Mouse (Mus musculus): Measurements from ENCODE around the gene Rap2a. TPM values are rescaled to one million over a fixed set of nuclear protein-coding genes. Genes with fewer than 3 reads are reported as not detected.

Gene Rap2a
- total RNA-seq, 2 experiments from 2014 or later = 2.2 to 3.4 TPM

DNA sequence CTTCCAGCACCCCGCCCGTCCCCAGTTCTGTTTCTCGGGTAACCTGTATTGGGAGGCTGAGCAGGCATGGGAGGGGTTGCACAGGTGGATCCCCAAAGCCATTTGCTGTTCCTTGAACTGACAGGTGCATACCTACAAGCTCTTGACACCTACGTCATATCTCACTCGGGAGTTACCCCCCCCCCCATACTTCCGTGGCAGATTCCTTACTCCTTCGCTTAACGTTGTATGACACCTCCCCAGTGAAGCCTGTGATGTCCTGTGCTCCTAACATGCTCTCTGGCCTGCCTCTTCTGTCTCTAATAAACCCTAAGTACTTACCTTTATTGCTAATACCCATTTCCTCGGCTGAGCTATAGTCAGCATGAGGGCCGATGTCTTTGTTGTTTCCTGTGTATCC lies 20.9 kb downstream of the Rap2a start:
- no peak for DNase-seq (ENCODE audit: low spot score)

DNA sequence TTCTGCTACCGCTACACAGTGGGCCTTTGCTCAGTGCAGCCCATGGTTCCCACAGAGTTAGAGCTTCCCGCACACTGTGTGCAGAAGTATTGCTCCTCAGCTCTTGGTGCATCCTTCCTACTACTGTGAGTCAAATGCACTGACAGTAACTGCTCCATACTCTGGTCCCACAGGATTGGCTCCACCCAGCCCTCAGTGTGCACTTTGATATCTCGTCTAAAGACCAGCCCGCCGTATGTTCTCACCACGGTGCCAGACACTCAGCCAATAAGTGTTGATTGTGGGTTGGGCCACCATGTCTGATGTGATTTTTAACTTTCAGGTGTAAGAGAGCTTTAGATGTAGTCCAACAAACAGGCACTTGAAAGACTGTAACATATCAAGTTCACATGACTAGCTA lies 21.4 kb downstream of the Rap2a start:
- DNase-seq (ENCODE audit: low spot score) = no peak

DNA sequence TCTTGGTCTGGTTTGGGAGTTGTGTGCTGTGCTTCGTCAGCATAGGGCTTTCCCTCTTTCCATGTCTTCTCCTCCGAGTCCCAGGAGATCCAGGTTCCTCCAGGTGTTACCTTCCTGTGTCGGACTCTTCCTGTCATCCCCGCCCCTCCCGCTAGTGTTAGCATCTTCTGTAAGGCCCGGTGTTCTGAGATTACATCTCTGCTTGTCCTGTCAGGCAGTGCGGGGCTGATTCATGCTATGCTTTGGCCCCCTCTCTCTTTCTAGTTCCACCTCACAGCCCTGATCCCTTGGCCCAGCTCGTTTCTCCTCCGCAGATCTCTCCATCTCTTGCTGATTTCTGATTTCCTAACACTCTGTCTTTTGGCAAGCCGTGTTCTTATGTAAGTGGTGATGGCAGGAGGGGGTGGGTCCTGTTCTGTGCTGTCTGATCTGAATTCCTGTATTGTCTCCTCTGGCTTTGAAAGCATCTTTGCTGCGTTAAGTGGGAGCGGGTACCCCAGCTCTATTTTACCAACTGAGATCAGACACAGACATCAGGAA lies 21.8 kb downstream of the Rap2a start:
- peak; percentile 13 for DNase-seq (ENCODE audit: low spot score)

DNA sequence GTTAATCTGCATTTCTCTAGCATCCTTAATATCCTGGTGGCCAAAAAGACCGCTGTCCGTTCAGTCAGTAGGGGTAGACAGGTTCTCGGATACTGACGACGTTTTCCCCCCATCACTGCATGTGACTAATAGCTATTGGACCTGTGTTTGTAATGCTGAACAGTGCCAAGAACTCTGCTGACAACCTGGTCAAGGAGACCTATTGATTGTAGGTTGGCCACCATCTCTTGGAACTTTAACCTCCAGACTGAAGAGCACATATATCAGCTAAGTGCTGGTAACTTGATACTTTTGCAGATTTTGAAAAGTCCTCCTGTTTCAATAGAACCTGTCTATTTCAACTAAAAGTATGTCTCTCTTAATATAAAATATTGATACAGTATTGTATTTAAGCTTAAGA lies 22.5 kb downstream of the Rap2a start:
- DNase-seq (ENCODE audit: low spot score) = no peak

DNA sequence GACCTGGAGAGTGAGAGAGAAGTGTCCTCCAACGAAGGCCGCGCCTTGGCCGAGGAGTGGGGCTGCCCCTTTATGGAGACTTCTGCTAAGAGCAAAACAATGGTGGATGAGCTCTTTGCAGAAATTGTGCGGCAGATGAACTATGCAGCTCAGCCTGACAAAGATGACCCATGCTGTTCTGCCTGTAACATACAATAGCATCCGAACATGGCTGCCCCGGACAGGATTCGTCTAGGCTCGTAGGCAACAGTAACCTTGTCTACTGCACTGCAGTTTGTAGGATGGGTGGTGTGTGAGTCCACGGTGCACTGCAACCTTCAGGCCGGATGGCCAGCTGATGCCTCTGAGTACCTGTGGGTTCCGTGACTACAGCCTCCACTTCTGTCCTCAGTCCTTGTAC lies 25.4 kb downstream of the Rap2a start:
- no peak for DNase-seq (ENCODE audit: low spot score)

DNA sequence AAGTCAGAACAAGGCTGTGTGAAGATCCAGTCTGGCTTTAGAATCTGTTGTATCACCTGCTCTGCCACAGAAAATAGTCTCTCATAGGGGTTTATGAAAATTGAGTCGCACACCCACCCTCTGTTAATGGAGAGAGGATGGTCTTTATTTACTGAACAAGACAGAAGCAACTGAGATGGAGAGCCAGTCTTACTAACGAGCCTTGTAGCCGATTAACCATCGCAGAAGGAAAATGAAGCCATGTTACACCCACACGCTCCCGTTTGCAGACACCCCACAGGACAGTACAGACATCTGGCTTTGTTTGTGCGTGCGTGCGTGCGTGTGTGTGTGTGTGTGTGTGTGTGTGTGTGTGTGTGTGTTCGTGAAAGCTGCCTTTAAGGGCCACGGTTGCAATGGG lies 26.2 kb downstream of the Rap2a start:
- no peak for DNase-seq (ENCODE audit: low spot score)

DNA sequence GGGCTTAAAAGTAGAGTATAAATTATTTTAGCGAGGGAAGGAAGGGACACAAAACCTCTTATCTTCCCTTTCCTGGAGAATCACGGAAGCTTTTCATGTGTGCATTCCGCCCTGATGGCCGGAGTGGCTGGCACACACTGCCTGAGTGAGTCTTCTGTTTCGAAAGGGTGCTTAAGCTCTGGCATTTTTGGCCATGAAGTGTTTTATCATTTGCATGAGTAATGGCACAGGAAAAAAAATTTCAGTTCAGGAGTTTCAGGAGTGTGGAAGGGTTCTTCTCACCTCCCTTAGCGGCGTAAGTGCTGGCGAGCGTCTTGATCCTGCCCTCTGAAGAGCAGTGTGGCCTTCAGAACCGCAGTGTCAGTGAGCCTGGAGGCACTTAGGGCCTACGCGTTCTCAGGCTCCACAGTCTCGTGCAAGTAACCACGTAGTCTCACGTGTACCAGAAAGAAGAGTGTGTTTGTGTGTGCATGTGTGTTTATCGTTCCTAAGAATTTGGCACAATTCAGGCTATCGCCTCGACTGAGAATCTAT lies 26.8 kb downstream of the Rap2a start:
- DNase-seq (ENCODE audit: low spot score) = no peak

DNA sequence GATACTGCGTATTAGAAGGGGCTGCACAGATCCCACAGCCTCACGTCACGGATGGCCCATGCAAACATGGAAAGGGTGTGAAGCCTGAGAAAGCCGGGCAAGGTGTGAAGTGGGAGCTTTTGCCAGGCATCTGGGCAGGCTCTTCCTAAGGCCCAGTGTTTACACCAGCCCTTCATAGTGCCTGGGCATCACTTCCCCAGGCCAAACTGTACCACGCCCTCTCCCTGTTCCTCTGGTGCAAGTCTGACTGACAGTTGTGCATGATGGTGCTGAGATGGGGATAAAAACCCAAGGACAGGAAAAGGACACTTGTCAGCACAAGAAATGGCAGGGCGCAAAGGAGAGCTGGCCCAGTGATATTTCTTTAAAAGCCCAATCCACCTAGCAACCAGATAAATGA lies 27.7 kb downstream of the Rap2a start:
- DNase-seq (ENCODE audit: low spot score) = no peak

DNA sequence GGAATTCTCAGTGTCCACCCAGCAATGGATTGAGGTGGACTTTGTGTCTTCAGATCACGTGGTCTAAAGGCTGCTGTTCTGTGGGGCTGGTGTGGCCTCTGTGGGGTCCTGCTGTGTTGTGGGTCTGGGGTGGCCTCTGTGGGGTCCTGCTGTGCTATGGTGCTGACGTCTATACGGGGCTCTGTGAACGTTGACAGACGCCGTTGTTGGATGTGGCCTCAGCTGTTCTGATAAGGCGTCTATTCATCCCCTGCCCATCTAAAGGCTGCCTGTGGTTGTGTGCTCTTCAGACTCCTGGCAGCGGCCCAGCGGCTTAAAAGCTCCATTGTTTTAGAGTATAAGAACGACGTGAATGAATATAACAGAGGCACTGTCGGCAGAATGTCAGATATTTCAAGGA lies 29.3 kb downstream of the Rap2a start:
- DNase-seq (ENCODE audit: low spot score) = no peak

DNA sequence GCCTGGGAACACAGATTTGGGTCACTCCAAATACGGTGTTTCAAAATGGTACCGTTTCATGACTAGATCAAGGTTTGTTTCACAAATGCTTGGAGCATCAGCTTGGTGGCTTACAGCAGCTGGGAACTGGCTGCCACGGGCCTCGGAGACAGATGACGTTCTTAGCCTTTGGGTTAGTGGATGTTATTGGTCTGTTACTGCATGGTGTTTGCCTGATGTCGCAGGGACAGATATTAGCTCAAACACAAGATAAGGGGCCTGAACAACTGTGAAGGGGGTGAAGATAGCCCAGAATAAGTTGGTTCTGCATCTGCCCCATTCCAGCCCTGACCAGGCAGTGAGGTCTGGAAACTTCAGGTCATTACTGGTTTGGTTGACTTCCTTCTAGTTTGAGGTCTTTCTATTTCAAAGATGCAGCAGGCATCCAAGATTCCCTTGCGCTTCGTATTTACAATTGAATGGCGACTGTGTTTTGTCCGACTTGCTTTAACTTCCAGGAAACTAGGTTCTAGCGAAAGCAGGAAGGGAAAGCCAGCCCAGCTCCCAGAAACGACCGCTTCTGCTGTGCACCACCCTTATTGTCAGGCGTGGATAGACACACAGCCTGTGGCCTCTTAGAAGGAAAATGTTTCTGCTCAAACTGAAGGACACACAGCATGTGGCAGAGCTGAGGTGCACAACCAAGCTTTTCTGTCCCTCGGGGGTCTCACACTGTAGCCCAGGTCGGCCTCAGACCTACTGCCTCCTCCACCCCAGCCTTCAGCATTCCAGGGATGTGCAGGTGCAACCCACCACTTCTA lies 30.5 kb downstream of the Rap2a start:
- DNase-seq (ENCODE audit: low spot score) = no peak

DNA sequence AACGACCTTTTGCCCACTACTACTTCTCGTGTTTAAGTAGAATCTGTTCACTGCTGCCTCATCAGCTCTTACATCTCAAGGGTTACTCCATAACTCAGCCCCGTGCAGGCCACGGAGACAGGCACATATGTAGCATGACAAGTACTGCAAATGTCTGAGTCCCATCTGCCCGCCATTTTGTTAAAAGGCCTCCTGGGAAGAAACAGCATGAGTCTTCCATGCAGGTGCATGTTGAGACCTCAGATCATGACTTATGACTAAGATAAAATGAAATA lies 31.1 kb downstream of the Rap2a start:
- no peak for DNase-seq (ENCODE audit: low spot score)

DNA sequence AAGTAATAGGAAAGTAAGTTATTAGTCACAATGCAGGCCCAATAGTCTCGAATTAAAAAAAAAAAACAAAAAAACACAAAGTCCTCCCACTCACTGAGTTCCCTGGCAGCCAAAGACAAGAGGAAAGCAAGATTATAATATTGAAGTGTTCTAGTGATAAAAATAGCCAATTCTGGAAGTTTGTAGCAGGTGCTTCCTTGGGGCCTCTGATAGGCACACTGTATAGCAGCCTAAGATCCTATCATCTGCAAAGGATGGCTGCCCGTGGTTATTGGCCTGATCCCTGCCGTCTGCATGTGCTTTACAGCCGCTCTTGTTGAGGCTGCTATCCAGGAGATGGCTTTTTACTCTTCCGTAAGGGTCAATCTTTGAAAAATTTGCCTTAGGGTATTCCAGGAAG lies 33.6 kb downstream of the Rap2a start:
- DNase-seq (ENCODE audit: low spot score) = no peak

DNA sequence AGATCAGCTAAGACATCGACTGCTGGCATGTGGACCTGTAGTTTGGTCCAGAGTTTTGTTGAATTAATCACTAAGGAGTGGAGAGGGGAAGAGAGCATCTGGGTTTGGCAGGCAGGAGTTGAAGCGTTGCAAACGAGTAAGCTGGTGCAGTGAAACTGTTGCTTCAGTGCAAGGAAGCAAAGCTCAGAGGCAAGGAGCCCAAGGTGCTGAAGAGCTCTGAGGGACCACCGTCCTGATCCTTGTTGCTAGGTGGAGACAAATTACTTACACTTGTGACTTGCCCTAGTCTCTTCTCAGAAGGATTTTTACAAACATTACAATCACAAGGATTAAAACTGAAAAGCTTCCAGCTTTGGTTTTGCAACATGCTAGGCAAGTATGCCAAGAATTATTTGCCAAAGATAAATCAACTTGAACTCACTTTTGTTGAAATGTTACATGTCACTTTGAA lies 36.6 kb downstream of the Rap2a start:
- peak; percentile 51 for DNase-seq (ENCODE audit: low spot score)

DNA sequence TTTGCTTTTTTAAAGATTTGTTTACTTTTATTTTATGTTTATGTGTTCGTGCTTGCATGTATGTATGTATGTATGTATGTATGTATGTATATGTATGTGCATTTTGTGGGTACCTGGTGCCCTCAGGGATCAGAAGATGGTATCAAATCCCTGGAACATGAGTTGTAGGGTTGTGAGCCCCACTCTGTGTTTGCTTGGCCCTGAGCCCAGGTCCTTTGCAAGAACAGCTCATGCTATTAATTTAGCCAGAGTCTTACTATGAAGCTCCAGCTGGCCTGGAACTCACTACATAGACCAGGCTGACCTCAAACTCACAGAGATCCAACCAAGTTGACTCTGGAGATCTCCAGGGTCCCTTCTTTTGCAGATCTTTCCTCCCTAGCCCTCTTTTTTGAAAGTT lies 37.1 kb downstream of the Rap2a start:
- peak; percentile 62 for DNase-seq (ENCODE audit: low spot score)

DNA sequence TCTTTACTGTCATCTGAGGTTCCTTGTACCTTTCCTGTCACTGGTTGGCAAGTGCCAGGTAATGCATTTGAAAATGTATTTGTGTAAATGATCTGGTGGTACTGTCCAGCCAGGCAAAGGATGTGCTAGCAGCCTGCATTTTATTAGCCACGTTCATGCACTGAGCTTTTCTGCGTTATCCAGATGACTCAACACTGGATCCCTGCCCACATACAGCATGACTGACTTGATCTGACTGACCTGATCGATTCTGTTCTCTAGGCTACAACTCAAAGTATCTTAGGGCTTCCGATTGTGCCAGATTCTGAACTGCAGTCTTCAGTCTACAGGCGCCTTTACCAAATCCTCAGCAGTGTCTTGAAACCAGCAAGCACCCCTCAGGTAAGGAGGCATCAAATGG lies 40.5 kb downstream of the Rap2a start:
- DNase-seq (ENCODE audit: low spot score) = no peak

DNA sequence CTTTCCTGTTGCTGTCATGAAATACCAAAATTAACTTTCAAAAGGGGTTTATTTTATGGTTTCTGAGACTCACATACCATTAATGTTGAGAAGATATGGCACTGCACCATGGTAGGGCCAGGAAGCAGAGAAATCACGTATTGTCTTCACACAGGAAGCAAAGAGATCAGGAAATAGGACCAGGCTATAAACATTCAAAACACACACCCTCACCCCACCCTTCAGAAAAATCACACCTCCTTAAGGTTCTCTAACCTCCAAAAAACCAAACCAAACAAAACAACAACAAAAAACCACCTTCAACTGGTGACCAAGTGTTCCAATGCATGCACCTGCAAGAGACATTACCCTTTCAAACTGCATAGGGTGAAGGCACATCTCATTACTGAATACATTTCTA lies 41.7 kb downstream of the Rap2a start:
- no peak for DNase-seq (ENCODE audit: low spot score)

DNA sequence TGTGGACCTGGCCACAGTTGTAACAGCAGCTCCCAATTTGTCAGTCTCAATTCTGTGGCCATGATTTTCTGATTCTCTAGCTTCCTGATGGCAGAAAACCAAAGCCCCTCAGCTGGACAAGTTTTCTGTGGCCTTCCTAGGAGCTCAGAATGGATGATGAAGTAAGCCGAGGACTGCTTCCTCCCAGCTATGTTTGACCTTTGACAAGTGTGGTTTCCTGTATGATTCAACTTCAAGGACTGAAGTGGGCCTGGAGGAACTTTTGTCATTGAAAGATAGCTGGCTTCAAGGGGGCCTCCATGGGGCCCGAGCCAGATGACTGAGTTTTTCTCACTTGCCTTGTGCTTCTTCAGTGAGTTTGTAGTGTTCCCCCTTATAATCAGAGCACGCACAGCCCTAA lies 42.6 kb downstream of the Rap2a start:
- DNase-seq (ENCODE audit: low spot score) = no peak

DNA sequence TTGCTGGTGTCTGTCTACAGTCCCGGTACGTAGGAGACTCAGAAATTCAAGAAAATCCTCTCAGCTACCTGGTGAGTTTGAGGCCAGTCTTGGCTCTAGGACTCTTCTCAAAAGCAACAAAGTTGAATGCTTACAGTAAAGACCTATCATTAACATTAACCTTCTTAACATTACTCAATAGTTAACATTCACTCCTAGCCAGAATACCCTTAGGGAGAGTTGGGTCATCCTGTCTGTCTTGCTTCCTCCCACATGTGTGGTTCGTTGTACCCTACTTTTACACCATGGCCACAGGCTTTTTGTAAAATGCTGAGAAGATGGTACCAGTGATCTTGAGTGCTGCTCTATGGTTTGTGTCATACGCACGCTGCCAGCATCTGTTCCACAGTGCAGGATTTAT lies 45.1 kb downstream of the Rap2a start:
- DNase-seq (ENCODE audit: low spot score) = no peak

DNA sequence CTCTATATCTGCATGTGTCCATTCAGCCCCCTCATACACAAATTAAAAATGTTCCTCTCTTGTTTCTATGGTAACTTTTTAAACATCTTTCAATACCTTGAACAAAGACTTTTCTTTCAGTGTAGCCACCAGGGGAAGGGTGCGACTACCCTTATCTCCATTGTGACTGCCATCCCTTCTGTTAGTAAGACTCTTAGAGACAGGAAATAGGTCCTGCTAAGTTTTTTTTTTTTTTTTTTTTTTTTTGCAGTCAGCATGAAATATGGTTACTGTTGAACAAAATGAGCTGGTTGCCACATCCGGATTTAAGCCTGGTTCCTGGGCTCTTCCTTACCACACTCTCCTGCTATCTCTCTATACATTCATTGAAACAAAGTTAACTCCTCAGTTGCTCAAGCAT lies 47.4 kb downstream of the Rap2a start:
- DNase-seq (ENCODE audit: low spot score) = no peak

DNA sequence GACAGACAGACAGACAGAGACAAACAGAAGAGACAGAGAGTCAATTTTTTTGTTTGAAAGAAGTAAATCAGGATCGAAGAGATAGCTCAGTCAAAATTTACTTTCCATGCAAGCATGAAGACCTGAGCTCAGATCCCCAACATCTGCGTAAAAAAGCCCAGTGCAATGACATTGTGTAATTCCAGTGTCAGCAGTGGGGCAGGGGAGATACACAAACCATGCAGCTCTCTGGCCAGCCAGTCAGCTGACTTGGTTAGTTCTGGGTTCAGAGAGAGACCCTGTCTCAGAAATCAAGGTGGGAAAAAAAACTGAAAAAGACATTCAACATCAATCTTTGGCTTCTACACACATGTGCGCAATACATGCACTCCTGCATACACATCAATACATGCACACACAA lies 55.1 kb downstream of the Rap2a start:
- no peak for DNase-seq (ENCODE audit: low spot score)

DNA sequence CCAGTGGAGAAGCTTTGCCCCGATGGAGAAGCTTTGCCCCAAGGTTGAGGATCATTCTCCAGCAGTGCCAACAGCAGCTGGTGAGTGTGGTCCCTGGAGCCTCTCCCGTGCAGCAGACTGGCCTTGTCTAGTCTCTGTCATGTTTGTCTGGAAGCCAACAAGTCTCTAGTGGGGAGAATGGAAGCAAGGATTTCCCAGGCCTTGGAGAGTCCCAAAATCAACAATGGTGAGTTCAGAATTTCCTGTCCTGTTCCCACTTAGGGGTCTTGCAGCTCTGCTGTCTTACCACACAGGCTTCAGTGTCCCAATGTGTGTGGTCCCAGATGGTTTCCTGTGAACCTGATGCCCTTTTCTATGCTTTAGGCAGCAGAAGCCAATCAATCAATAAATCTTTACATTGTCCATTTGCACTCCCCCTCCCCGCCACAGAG lies 56.6 kb downstream of the Rap2a start:
- DNase-seq (ENCODE audit: low spot score) = no peak

DNA sequence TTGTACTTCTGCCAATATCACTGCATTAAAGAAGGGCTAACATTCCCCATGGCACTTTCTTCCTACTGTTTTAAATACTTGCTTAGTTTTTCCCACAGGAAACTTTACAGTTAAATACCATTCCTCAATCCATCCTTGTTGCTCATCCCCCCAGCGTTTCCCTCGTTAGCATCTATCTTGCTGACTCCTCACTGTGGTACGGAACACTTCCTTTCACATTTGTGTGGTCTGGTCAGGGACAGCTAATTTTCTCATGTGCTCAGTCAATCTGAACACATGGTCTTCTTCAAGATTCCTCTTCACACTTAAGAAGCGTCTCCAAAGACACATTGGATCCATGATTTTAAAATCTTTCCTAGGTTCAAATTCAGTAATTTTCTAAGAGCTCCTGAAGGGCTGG lies 57.2 kb downstream of the Rap2a start:
- DNase-seq (ENCODE audit: low spot score) = no peak

DNA sequence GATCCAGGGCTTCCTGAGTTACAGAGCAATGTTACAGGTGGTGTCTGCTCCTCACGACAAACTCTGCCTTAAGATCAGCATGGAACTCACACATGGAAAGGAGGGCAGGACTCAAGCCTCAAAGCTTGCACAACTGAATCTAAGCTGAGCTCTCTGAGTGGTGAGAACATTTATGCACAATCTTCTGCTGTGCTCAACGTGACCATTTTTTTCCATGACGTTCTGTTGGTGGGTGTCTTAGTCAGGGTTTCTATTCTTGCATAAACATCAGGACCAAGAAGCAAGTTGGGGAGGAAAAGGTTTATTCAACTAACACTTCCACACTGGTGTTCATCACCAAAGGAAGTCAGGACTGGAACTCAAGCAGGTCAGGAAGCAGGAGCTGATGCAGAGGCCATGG lies 57.7 kb downstream of the Rap2a start:
- no peak for DNase-seq (ENCODE audit: low spot score)

DNA sequence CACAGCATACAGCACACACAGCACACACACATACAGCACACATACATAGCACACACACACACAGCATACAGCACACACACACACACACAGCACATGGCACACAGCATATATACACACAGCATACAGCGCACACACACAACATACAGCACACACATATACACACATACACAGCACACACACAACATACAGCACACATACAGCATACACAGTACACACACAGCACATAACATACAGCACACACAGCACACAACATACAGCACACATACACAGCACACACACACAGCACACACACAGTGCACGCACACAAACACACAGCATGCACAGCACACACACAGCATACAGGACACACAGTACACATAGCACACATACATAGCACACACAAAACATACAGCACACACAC lies 60.9 kb downstream of the Rap2a start:
- no peak for DNase-seq (ENCODE audit: low spot score)

All from gastrocnemius, adult 18-20 months (tissue).